Mouse (Mus musculus): ENCODE results near the gene Tln2.

GRCm38 (mm10) chr9:67504669-67505260 is 54.7 kb downstream of the Tln2 start:
- TF ChIP-seq CTCF (IDR thresholded peaks at IDR 0.05; ENCODE audit: control insufficient read depth, insufficient read depth, insufficient read length) = no peak
- no peak for TF ChIP-seq USF1 (IDR thresholded peaks at IDR 0.05; ENCODE audit: low read depth)

Data from C2C12 (cell line).